In genomic region chr3:157616949-157617348, GRCm38 (mm10) we compare ENCODE assay signal across 16 mouse cellular contexts. TPM values are rescaled to one million over a fixed set of nuclear protein-coding genes. Genes with fewer than 3 reads are reported as not detected.
A peak's percentile ranks its signal among the peaks of the same experiment; 100 is the strongest.
DNase-seq lines count a peak whose midpoint lies in the region; ATAC-seq lines count a peak whose summit lies in the region.
"Had no signal": no experiment of that assay in that cellular context is flagged by ENCODE, and none has a peak within 500 bp of the region (broad histone marks: within the 10 kb centered on the region; RNA-seq: fewer than 3 reads in every experiment).

No protein-coding gene starts in this region.

- no peaks in the 10 kb centered on the region for H3K36me3 ChIP-seq in heart, embryonic 16.5 days (ENCODE audit: control insufficient read depth, insufficient read depth)
- H3K36me3 ChIP-seq: hindbrain, embryonic 13.5 days had no signal

- no peaks in the 10 kb centered on the region for H3K9me3 ChIP-seq in heart, embryonic 16.5 days (replicated peaks; ENCODE audit: control insufficient read depth, low read length)
- H3K9me3 ChIP-seq: hindbrain, embryonic 13.5 days had no signal

- 0 out of 2 replicates have a peak, but pooled peaks have one; percentile 58 for ATAC-seq in heart, embryonic 16.5 days (replicated peaks; ENCODE audit: extremely low read depth, insufficient read depth, low FRiP score)
- ATAC-seq in megakaryocyte, adult 5-6 weeks (ENCODE audit: poor library complexity, severe bottlenecking), result peak; percentile 69
- ATAC-seq: activated CD4-positive, CD25-positive, alpha-beta regulatory T cell, adult 4 months; midbrain, embryonic 16.5 days had no signal

- no peak for DNase-seq in heart, postnatal 4 days
- DNase-seq in T-cell, adult 2 months (ENCODE audit: low spot score), result peak; percentile 28
- DNase-seq in thymus, postnatal 25 days, result peak; percentile 72
- no peak for DNase-seq in cerebellum, postnatal 25 days
- DNase-seq in Muller cell, postnatal 12 days (ENCODE audit: inconsistent ontology term), result no peak
- no peak for DNase-seq in left cerebral cortex, postnatal 4 days
- DNase-seq: cerebellum, adult 2 months; kidney, adult 2 months; lung, postnatal 14 days had no signal

- no peak overlapping the region for H3K27ac ChIP-seq in heart, embryonic 16.5 days (ENCODE audit: low read length)
- H3K27ac ChIP-seq: hindbrain, embryonic 13.5 days; left cerebral cortex, adult 2 months had no signal

- no peaks in the 10 kb centered on the region for H3K27me3 ChIP-seq in heart, embryonic 16.5 days (ENCODE audit: control insufficient read depth, insufficient read depth, low read length)
- H3K27me3 ChIP-seq: hindbrain, embryonic 13.5 days had no signal

- no peak overlapping the region for H3K4me3 ChIP-seq in heart, embryonic 16.5 days (ENCODE audit: low read length)
- H3K4me3 ChIP-seq: hindbrain, embryonic 13.5 days; left cerebral cortex, adult 2 months had no signal

- H3K4me1 ChIP-seq in heart, embryonic 16.5 days (ENCODE audit: control insufficient read depth, insufficient read depth, low read length), result no peaks in the 10 kb centered on the region
- H3K4me1 ChIP-seq: hindbrain, embryonic 13.5 days had no signal

- H3K9ac ChIP-seq in heart, embryonic 16.5 days (ENCODE audit: low read length), result no peak overlapping the region
- H3K9ac ChIP-seq: hindbrain, embryonic 13.5 days had no signal

- H3K4me2 ChIP-seq in heart, embryonic 16.5 days (ENCODE audit: low read depth, low read length), result no peak overlapping the region
- H3K4me2 ChIP-seq: hindbrain, embryonic 13.5 days had no signal

- intact Hi-C loops in left cerebral cortex, postnatal 4 days (cut with DNase I), result no loop called here

RNA-seq across cellular contexts. Expression of gene Ptger3, which starts 50.3 kb away (rescaled TPM):
- 3.2 and 3.6 TPM in 2 replicates for polyA plus RNA-seq in heart, embryonic 16.5 days (2015; fragmentation: Nextera tagmentation; extraction: Ambion mirVana)
- under 1 TPM; 0.48 to 0.88 TPM for total RNA-seq in heart, postnatal 4 days (2021)
- 2.1 and 2.2 TPM in 2 replicates for total RNA-seq in megakaryocyte, adult 5-6 weeks (2015)
- total RNA-seq in megakaryocyte, adult 5-6 weeks (2017), result 2.2 and 3.8 TPM in 2 replicates
- 10 to 100 TPM; 15.8 to 17.0 TPM for total RNA-seq in left cerebral cortex, postnatal 4 days (2021)
- polyA plus RNA-seq: testis, adult 2 months had no signal

Comparison
In these comparisons a context has a peak if more than half of its experiments do, and no peak if none do; other contexts are left out.
1. DNase-seq: peak in T-cell, adult 2 months (single experiment) and thymus, postnatal 25 days (single experiment); none in heart, postnatal 4 days (single experiment), cerebellum, postnatal 25 days (0 of 2), Muller cell, postnatal 12 days (single experiment) and left cerebral cortex, postnatal 4 days (single experiment).